Mouse (Mus musculus) CH12.LX (cell line): Measurements from ENCODE around the gene Bco1. TPM values are rescaled to one million over a fixed set of nuclear protein-coding genes. Genes with fewer than 3 reads are reported as not detected.
A peak's percentile ranks its signal among the peaks of the same experiment; 100 is the strongest.

Source experiments
- DNase-seq: peaks from one replicate; pipeline ENCODE4 v3.0.0-alpha.2; 2013; ENCODE audit errors: extremely low read depth
- H3K27ac ChIP-seq: 2 replicates; pipeline ENCODE4 v1.5.1; 2012; ENCODE audit warnings: low read depth, mild to moderate bottlenecking, control low read depth, moderate library complexity; ENCODE audit not compliant: insufficient read depth
- H3K27me3 ChIP-seq: replicated peaks from 2 replicates; pipeline ENCODE3; 2012; ENCODE audit warnings: inconsistent platforms
- H3K36me3 ChIP-seq, 2 experiments: replicated peaks in 1 of 2; 2 replicates each; pipeline versions ENCODE3 to v1.6.1; 2012; ENCODE audit warnings: inconsistent platforms in 1 of 2, low read length in 1 of 2, mild to moderate bottlenecking in 1 of 2, mixed read lengths in 1 of 2, moderate library complexity in 1 of 2; ENCODE audit not compliant: control insufficient read depth in 1 of 2, insufficient read depth in 1 of 2
- H3K4me1 ChIP-seq, 2 experiments: 2 replicates each; pipeline ENCODE4 v1.6.1; 2012; ENCODE audit warnings: inconsistent platforms in 1 of 2, moderate library complexity in 1 of 2; ENCODE audit not compliant: insufficient read depth in 2 of 2, control insufficient read depth in 1 of 2
- H3K4me2 ChIP-seq: 2 replicates; pipeline ENCODE4 v1.6.1; 2012; ENCODE audit warnings: low read depth, mild to moderate bottlenecking, control low read depth; ENCODE audit not compliant: poor library complexity, insufficient read depth, severe bottlenecking
- H3K4me3 ChIP-seq, 3 experiments: fragments of 150-350 bp in 1 of 3; sonication (generic) in 1 of 3; replicated peaks in 1 of 3; 2 replicates each; pipeline versions ENCODE3 to v1.5.1; 2011 to 2012; ENCODE audit warnings: low read depth in 2 of 3, low read length in 2 of 3, mild to moderate bottlenecking in 2 of 3, moderate library complexity in 2 of 3, control low read depth in 1 of 3, improper control_type of control experiment in 1 of 3, inconsistent platforms in 1 of 3, mixed read lengths in 1 of 3; ENCODE audit not compliant: poor library complexity in 1 of 3
- H3K79me2 ChIP-seq: replicated peaks from 2 replicates; pipeline ENCODE4 v1.6.1; 2012; ENCODE audit warnings: mild to moderate bottlenecking, moderate library complexity; ENCODE audit not compliant: control insufficient read depth, poor library complexity, insufficient read depth, severe bottlenecking; ENCODE audit errors: extremely low read depth
- H3K9ac ChIP-seq: 2 replicates; pipeline ENCODE4 v1.6.1; 2012; ENCODE audit warnings: low read depth, mild to moderate bottlenecking, control low read depth, moderate library complexity; ENCODE audit not compliant: insufficient read depth
- H3K9me3 ChIP-seq: replicated peaks from 2 replicates; pipeline ENCODE3; 2012; ENCODE audit warnings: low read length, inconsistent platforms, mixed read lengths
- CTCF ChIP-seq, 2 experiments: IDR thresholded peaks in 1 of 2; conservative IDR thresholded peaks in 1 of 2; 2 replicates each; pipeline ENCODE4 v1.5.1; 2011 to 2012; ENCODE audit warnings: low read depth in 2 of 2, low read length in 2 of 2, improper control_type of control experiment in 1 of 2, inconsistent platforms in 1 of 2, mild to moderate bottlenecking in 1 of 2, moderate library complexity in 1 of 2
- ELF1 ChIP-seq: IDR thresholded peaks from 2 replicates; pipeline ENCODE4 v1.6.1; 2014; ENCODE audit warnings: low read depth, mild to moderate bottlenecking, inconsistent platforms, low read length, improper control_type of control experiment
- EP300 ChIP-seq: IDR thresholded peaks from 2 replicates; pipeline ENCODE4 v1.6.1; 2011; ENCODE audit warnings: low read length, improper control_type of control experiment
- ETS1 ChIP-seq: conservative IDR thresholded peaks from 2 replicates; pipeline ENCODE4 v1.6.1; 2012; ENCODE audit warnings: low read depth, mild to moderate bottlenecking, inconsistent platforms, low read length, improper control_type of control experiment, moderate library complexity
- GABPA ChIP-seq: IDR thresholded peaks from 2 replicates; pipeline ENCODE4 v1.6.1; 2012; ENCODE audit warnings: low read depth, low read length, improper control_type of control experiment, inconsistent platforms; ENCODE audit not compliant: insufficient replicate concordance
- JUND ChIP-seq: conservative IDR thresholded peaks from 2 replicates; pipeline ENCODE4 v1.6.1; 2011; ENCODE audit warnings: low read depth, low read length, improper control_type of control experiment
- MAFK ChIP-seq: IDR thresholded peaks from 2 replicates; pipeline ENCODE4 v1.6.1; 2011; ENCODE audit warnings: low read length, improper control_type of control experiment; ENCODE audit not compliant: insufficient replicate concordance
- NRF1 ChIP-seq: IDR thresholded peaks from 2 replicates; pipeline ENCODE4 v1.6.1; 2014; ENCODE audit warnings: low read depth, mild to moderate bottlenecking, inconsistent platforms, low read length, improper control_type of control experiment, moderate library complexity
- RAD21 ChIP-seq: IDR thresholded peaks from 2 replicates; pipeline ENCODE4 v1.6.1; 2011; ENCODE audit warnings: low read depth, mild to moderate bottlenecking, low read length, improper control_type of control experiment, moderate library complexity
- SMC3 ChIP-seq: IDR thresholded peaks from 2 replicates; pipeline ENCODE4 v1.6.1; 2011; ENCODE audit warnings: low read depth, low read length, improper control_type of control experiment
- TCF12 ChIP-seq: IDR thresholded peaks from 2 replicates; pipeline ENCODE4 v1.6.1; 2014; ENCODE audit warnings: low read depth, mild to moderate bottlenecking, inconsistent platforms, low read length, improper control_type of control experiment
- UBTF ChIP-seq: IDR thresholded peaks from 2 replicates; pipeline ENCODE4 v1.6.1; 2012; ENCODE audit warnings: low read depth, mild to moderate bottlenecking, inconsistent platforms, low read length, improper control_type of control experiment, moderate library complexity
- USF2 ChIP-seq: conservative IDR thresholded peaks from 2 replicates; pipeline ENCODE4 v1.6.1; 2011; ENCODE audit warnings: low read depth, low read length, improper control_type of control experiment
- ZKSCAN1 ChIP-seq: IDR thresholded peaks from 2 replicates; pipeline ENCODE4 v1.6.1; 2012; ENCODE audit warnings: low read depth, inconsistent platforms, low read length, improper control_type of control experiment, borderline replicate concordance
- dilution Hi-C: fragments of 300-500 bp; cut with MboI; formaldehyde crosslinking; loops from 2 replicates; pipeline ENCODE4 v1.14.3; 2020; ENCODE audit warnings: low sequenced_read_pairs; ENCODE audit not compliant: extremely low pct_unique_long_range_greater_than_20kb, extremely low pct_ligation_motif_present
- in situ Hi-C: fragments of 300-500 bp; cut with MboI; formaldehyde crosslinking; loops from 3 replicates; pipeline ENCODE4 v1.14.3; 2019; ENCODE audit warnings: low sequenced_read_pairs, low pct_ligation_motif_present, low pct_unique_long_range_greater_than_20kb, mixed read lengths
- polyA plus RNA-seq: library from polyadenylated mRNA; unstranded; fragments of >175 nt; gene quantifications from 2 replicates; pipeline ENCODE4 v1.2.1, GENCODE M21; 2012; ENCODE audit warnings: low read depth; ENCODE audit not compliant: insufficient read length
- total RNA-seq, 2 experiments: library from RNA; depleted of rRNA; stranded (reverse); fragments of 300-350 nt in 1 of 2; fragments of >200 nt in 1 of 2; gene quantifications; 2 replicates each; pipeline ENCODE4 v1.2.3; 2012 to 2014

The Bco1 gene
- total and polyA plus RNA-seq, 3 experiments: not detected

DNA sequence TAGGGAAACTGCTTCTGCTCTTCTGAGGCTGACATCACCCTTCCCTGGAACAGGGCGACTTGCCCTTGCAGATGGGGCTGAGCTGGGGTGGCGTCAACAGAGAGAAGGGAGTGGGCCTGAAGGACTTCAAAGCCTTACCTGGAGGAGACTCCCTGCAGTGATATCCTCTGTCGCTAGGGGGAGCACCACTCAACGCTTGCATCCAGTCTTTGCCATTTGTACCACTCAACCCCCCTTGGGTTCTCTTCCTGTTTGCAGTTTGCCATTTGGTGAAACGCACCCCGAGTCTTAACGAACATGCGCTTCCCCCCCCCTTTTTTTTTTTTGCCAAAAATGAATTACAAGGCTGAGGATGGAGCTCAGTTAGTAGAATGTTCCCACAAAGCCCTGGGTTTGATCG lies 11.9 kb downstream of the Bco1 start:
- Histone ChIP-seq H3K4me2 (no peak overlapping the region), H3K27ac (no peak overlapping the region), H3K27me3 (peaks cover under 1% of the 10 kb centered on the region), H3K36me3 (no peaks in the 10 kb centered on the region), H3K9me3 (peaks cover 11% of the 10 kb centered on the region), H3K4me1 (peaks cover 1 to 2% of the 10 kb centered on the region in 2 experiments; a peak in 2 of 4 replicates), H3K4me3 (no peak overlapping the region), H3K79me2 (no peaks in the 10 kb centered on the region), H3K9ac (no peak overlapping the region)
- dilution Hi-C loops (no loop called here), in situ Hi-C loops (no loop called here)
- TF ChIP-seq USF2 (no peak), RAD21 (peak; percentile 71), SMC3 (peak; percentile 62), UBTF (no peak), TCF12 (0 out of 2 replicates have a peak, but pooled peaks have one; percentile 17), NRF1 (no peak), CTCF (conservative IDR thresholded peaks at IDR 0.05 in 1 of 2, IDR thresholded peaks at IDR 0.05 in 1 of 2; ENCODE audit: low read depth in 2 of 2, low read length in 2 of 2) (peak; percentile 84 to 90), ELF1 (peak; percentile 62)
- DNase-seq: peak; percentile 77

DNA sequence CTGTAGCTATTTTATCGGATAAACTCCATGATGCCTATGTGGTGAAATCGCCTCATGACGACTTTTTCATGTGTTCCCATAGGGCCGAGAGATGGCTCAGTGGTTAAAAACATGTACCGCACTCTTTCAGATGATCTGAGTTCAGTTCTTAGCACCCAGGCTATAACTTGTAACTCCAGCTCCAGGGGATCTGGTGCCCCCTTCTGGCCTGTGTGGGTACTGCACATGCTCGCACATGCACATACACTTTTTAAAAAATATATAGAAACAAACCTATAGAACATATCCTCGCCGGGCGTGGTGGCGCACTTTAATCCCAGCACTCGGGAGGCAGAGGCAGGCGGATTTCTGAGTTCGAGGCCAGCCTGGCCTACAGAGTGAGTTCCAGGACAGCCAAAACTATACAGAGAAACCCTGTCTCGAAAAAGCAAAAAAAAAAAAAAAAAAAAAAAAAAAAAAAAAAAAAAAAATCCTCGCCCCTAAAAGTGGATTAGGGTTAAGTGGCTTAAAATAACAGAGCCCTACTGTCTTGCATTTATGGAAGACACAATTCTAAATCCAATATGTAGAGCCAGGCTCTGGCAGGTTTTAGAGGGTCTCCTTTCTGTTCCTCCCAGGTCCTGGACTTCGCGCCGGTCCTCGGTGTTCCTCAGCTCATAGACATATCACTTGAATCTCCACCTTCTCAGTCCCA lies 13.5 kb downstream of the Bco1 start:
- H3K4me1 ChIP-seq: peaks cover 2 to 3% of the 10 kb centered on the region in 2 experiments; a peak in 2 of 4 replicates
- H3K36me3 ChIP-seq: no peaks in the 10 kb centered on the region
- H3K27ac ChIP-seq: no peak overlapping the region
- H3K79me2 ChIP-seq: no peaks in the 10 kb centered on the region
- H3K27me3 ChIP-seq: no peaks in the 10 kb centered on the region
- TF ChIP-seq CTCF (conservative IDR thresholded peaks at IDR 0.05 in 1 of 2, IDR thresholded peaks at IDR 0.05 in 1 of 2; ENCODE audit: low read depth in 2 of 2, low read length in 2 of 2) (peak; percentile 18 to 43; a peak in 3 of 4 replicates), GABPA (no peak), JUND (no peak)
- H3K9me3 ChIP-seq: peaks cover 6% of the 10 kb centered on the region
- DNase-seq: no peak
- in situ Hi-C loops: no loop called here
- no peak overlapping the region for H3K9ac ChIP-seq
- H3K4me3 ChIP-seq: no peak overlapping the region
- no peak overlapping the region for H3K4me2 ChIP-seq
- dilution Hi-C loops: no loop called here

DNA sequence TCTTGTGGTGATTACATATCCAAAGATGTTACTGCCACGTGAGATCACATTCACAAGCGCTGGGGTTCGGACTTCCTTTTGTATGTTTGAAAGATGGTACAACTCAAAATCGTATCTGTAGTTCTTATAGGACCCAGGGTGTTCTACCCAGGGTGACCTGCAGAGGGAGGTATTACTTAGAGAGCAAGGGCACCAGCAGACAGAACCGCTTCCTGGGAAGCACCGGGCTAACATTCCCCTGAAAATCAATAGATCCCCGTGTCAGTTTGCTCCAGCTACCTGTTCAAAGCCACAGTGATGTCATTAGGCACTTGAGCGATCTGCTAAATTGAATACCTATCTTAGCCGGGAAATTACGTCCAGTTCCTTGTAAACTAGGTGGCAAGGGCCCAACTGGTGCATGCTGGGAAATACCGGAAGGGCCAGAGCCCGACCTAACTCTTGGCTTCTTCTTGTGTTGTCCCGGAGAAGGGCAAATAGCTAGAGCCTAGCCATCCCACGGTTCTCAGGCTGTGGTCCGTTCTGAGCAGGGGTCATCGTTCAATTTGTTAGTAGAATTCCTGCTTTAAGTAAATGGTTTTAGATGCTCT lies 14.2 kb downstream of the Bco1 start:
- H3K79me2 ChIP-seq: no peaks in the 10 kb centered on the region
- H3K27ac ChIP-seq: no peak overlapping the region
- H3K9me3 ChIP-seq: peaks cover 5% of the 10 kb centered on the region
- in situ Hi-C loops: loop anchor here (5.0 kb wide), 1 partner anchor 362 kb away; no protein-coding TSS in a partner anchor
- TF ChIP-seq RAD21: peak; percentile 52
- TF ChIP-seq ETS1: no peak
- no peak for TF ChIP-seq MAFK
- TF ChIP-seq EP300: no peak
- TF ChIP-seq CTCF (conservative IDR thresholded peaks at IDR 0.05 in 1 of 2, IDR thresholded peaks at IDR 0.05 in 1 of 2; ENCODE audit: low read depth in 2 of 2, low read length in 2 of 2): peak; percentile 41 to 70
- TF ChIP-seq ZKSCAN1: no peak
- TF ChIP-seq SMC3: peak; percentile 56
- no peaks in the 10 kb centered on the region for H3K36me3 ChIP-seq
- H3K4me1 ChIP-seq: peaks cover 2 to 3% of the 10 kb centered on the region in 2 experiments; a peak in 2 of 4 replicates
- dilution Hi-C loops: no loop called here
- no peak overlapping the region for H3K4me3 ChIP-seq
- H3K9ac ChIP-seq: no peak overlapping the region
- no peak overlapping the region for H3K4me2 ChIP-seq
- H3K27me3 ChIP-seq: no peaks in the 10 kb centered on the region
- DNase-seq: peak; percentile 53
